Mouse (Mus musculus): Measurements from ENCODE around the gene Gm47985.
"Not testable (repeated sequence)": the region's sequence is repeated elsewhere in the genome, so short reads cannot be mapped to it uniquely, and the experiment has no call there.

The Gm47985 gene

DNA sequence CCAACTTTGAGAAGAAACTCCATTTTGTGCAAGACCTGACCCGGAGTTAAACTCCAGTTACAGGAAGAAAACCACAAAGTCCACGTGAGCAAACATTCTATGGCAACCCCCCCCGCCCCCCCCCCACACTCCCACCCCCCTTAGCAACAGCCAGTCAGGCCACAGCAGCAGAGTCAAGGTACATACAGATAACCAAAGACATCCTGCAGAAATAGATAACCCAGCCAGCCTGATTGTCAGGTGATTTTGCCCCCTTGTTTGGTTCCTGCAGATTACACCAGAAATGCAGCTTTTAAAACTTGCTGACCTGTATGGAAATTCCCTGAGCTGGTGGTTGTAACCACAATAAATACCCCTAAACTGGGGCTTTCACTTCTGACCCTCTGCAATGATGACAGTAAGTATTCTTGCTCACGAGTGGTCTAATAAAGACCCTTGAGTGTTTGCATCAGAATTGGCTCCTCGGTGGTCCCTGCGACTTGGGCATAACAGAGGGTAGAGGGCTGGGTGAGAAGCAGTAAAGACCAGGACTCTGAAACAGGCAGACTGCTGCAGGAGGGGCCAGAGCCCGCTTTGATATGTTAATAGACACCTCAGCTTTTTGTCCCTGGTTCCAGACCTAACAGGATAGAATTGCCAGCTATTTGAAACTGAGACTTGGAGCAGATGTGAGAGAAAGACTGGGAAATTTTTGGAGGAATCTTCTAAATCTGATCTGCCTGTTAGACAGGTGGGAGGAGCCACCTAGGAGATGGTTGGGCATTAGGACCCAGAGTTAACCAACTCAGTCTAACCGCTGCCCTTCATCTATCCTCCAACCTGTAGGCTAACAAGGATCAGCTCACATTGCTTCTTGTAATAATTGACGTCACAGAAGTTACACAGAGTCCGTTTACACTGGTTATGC is 5.1 kb upstream of the Gm47985 start:
- DNase-seq (ENCODE audit: low spot score in 2 of 2): no peak

DNA sequence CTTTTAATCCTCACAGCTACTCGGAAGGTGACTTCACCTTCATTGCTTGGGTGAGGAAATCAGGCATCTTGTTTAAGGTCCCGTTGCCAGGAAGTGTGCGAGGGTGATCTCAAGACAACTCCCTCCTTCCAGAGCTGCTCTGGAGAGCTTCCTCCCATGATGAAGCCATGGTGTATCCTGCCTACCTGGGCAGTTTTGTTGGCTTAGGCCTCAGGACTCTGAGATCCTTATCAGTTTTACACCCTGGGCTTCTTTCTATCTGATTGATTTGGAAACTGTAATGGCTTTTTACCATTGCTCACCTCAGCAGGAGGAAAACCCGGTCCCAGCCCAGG is 4.4 kb upstream of the Gm47985 start:
- DNase-seq (ENCODE audit: low spot score in 2 of 2): no peak

DNA sequence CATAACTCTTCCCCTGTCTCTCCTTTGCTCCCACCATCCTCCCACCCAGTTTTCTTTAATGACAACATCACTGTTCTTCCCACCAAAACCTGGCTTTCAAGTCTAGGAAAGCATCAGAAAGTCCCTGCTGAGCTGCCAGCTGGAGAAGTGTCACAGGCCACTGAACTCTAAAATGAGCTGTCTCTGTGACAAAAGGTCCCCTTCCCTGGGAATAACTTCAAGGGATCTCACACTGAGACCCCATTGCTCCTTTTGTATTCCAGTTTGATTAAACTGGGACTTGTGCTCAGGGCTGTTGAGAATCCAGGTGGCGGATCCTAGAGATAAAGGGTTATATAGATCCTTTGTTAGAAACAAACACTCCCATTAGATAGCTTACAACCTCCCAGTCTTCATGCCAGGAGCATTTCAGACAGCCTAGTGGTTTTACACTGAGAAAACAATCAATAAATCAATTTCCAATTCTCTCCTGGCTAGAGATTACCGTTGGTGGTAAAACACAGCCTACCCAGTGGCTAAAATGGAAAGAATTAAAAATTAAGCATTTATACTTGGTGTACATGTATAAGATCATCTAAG is 3.7 kb upstream of the Gm47985 start:
- no peak for DNase-seq (ENCODE audit: low spot score in 2 of 2)

DNA sequence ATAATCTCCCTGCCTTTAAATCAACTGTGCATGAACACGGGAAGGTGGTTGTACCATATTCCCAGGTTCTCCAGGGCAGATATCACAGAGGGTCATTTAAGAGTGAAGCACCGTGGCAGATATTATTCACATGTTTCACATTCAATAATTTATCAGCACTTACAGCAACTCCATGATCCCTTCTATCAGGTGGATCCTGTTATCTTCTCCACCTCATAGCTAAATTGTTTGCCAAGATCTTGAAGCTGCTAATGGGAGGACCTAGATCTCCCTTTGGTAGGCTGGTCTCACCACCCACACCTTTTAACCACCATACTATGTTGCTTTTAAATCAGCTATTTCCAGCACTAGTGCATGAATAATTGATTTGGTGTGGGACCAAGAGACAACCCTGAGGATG is 2.2 kb upstream of the Gm47985 start:
- DNase-seq (ENCODE audit: low spot score in 2 of 2): no peak

DNA sequence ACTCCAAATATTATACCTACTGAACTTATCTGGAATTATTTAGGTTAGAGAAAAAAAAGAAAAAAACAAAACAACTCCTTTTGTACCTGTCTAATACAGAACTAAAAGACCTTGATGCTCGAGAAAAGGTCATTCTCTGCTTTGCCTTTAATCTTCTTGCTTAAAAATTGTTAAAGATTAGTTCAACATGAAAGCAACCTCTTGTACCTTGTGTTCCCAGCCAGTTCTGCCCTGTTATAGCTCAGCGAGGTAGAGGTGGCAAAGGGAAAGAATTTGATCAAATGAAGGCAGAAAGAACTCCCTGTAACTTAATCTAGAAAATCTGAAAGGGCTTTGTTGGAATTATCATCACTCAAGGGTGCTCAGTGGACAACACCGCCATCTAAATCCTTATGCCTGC is 3.8 kb downstream of the Gm47985 start:
- DNase-seq (ENCODE audit: low spot score in 2 of 2): not testable (repeated sequence)

DNA sequence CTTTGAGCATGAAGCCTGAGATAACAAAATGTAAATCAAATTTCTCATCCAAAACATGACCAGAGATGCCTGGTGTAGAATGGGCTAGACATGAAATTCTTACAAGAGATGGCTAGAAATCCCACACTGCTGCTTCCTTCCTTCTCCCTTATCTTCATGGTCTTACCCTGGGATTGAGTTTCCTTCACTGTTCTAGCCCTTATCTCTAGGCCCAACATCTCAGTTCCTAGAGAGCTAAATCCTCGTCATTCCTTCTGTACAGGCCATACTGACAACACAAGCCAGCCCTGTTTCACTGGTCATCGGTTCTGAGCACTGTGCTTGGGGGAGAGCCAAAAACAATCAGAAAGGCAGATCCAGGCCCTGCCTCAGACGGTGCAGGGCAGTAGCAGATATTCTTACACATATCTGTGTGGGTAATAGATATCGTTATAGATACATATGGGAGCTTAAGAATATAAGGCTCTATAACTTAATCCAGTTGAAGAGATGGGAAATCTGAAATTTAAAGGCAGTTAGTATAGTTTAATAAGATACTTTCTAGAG is 4.6 kb downstream of the Gm47985 start:
- DNase-seq (ENCODE audit: low spot score in 2 of 2): not testable (repeated sequence)

DNA sequence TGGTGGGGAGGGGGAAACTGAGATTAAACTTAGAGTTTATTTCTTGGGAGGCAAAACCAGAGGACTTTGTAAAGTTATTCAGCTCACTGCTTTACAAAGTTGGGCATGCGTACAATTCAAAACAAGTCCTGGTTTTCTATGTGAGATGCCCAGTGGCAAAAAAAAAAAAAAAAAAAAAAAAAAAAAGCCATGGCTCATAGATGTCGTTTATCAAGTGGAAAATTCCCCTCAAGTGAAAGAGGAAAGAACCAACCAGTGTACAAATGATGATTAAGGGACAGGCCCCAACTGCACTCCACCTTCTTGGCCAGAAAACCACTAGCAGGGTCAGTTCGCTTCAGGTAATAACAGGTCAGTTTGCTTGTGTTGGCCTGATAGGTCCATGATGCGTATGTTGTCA is 6.1 kb downstream of the Gm47985 start:
- DNase-seq (ENCODE audit: low spot score in 2 of 2): no peak

DNA sequence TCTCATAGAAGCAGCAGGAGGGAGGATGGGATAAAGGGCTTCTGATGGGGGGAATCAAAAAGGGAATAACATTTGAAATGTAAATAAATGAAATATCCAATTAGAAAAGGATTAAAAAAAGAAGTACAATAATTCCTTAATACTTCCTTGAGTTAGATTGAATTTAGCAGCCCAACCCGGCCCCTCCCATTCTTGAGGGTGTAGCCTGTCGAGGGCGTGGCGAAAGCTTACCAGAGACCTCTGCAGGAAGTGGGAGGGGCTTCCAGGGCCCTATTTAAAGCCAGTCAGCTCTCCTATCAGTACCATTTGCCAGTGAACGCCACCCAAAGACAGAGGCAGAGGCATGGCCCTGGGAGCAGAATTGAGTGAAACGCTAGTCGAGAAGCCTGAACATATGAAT is 9.7 kb downstream of the Gm47985 start, which contains the start of gene Gm8947:
Gene Gm8947 (plus strand): TSS at position 302 of the 400 bp plus-strand sequence.
- DNase-seq (ENCODE audit: low spot score in 2 of 2): not testable (repeated sequence)

DNA sequence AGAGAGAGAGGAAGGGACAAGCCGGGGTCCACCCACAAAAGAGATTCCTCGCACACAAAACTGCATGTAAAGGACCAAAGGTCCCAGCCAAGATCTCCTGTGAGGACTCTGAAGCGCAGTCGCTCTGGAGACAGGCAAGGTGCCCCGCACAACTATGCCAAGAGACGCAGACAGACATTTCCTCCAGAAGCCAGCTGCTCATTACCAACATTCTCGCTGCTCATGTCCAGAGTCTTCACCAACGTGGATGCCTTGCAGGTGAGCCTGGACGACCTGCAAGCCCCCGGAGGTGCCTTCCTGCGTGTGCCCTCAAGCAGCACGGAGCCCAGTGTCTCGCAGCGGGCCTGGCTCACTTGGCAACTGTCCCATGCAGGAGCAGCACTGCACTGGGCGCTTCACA is 10.4 kb downstream of the Gm47985 start:
- not testable (repeated sequence) for DNase-seq (ENCODE audit: low spot score in 2 of 2)

DNA sequence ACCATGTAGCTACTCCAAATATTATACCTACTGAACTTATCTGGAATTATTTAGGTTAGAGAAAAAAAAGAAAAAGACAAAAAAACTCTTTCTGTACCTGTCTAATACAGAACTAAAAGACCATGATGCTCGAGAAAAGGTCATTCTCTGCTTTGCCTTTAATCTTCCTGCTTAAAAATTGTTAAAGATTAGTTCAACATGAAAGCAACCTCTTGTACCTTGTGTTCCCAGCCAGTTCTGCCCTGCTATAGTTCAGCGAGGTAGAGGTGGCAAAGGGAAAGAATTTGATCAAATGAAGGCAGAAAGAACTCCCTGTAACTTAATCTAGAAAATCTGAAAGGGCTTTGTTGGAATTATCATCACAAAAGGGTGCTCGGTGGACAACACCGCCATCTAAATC is 13.6 kb downstream of the Gm47985 start:
- DNase-seq (ENCODE audit: low spot score in 2 of 2): not testable (repeated sequence)

DNA sequence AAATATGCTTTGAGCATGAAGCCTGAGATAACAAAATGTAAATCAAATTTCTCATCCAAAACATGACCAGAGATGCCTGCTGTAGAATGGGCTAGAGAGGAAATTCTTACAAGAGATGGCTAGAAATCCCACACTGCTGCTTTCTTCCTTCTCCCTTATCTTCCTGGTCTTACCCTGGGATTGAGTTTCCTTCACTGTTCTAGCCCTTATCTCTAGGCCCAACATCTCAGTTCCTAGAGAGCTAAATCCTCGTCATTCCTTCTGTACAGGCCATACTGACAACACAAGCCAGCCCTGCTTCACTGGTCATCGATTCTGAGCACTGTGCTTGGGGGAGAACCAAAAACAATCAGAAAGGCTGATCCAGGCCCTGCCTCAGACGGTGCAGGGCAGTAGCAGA is 14.4 kb downstream of the Gm47985 start:
- DNase-seq (ENCODE audit: low spot score in 2 of 2): not testable (repeated sequence)

DNA sequence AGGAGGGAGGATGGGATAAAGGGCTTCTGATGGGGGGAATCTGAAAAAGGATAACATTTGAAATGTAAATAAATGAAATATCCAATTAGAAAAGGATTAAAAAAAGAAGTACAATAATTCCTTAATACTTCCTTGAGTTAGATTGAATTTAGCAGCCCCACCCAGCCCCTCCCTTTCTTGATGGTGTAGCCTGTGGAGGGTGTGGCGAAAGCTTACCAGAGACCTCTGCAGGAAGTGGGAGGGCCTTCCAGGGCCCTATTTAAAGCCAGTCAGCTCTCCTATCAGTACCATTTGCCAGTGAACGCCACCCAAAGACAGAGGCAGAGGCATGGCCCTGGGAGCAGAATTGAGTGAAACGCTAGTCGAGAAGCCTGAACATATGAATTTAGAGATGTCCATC is 15.8 kb downstream of the Gm47985 start, which contains the start of gene Gm47995:
Gene Gm47995 (plus strand): TSS at position 329 of the 400 bp plus-strand sequence.
- DNase-seq (ENCODE audit: low spot score in 2 of 2): not testable (repeated sequence)

DNA sequence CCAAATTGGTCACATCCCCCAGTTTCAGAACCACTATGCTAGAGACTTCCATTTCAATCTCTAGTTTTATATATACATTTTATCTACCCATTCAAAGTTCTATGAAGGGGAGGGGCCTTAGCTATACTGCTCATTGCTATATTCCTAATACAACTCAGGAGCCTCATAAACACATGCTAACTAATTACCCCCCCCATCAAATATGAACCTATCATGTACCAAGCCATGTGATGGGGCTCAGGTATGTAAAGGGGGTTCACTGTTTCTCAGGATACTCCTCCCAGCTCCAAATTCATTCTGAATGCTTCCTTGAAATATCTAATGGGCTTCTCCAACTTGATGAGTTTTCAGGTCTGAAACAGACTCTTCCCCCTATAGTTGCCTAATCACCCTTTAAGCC is 18.3 kb downstream of the Gm47985 start:
- DNase-seq (ENCODE audit: low spot score in 2 of 2): not testable (repeated sequence)

DNA sequence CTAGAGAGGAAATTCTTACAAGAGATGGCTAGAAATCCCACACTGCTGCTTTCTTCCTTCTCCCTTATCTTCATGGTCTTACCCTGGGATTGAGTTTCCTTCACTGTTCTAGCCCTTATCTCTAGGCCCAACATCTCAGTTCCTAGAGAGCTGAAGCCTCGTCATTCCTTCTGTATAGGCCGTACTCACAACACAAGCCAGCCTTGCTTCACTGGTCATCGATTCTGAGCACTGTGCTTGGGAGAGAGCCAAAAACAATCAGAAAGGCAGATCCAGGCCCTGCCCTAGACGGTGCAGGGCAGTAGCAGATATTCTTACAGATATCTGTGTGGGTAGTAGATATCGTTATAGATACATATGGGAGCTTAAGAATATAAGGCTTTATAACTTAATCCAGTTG is 20.4 kb downstream of the Gm47985 start:
- DNase-seq (ENCODE audit: low spot score in 2 of 2): not testable (repeated sequence)

DNA sequence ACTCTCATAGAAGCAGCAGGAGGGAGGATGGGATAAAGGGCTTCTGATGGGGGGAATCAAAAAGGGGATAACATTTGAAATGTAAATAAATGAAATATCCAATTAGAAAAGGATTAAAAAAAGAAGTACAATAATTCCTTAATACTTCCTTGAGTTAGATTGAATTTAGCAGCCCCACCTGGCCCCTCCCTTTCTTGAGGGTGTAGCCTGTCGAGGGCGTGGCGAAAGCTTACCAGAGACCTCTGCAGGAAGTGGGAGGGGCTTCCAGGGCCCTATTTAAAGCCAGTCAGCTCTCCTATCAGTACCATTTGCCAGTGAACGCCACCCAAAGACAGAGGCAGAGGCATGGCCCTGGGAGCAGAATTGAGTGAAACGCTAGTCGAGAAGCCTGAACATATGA is 21.5 kb downstream of the Gm47985 start, which contains the start of gene 3110040M04Rik:
Gene 3110040M04Rik (plus strand): TSS at position 304 of the 400 bp plus-strand sequence.
- DNase-seq (ENCODE audit: low spot score in 2 of 2): not testable (repeated sequence)

DNA sequence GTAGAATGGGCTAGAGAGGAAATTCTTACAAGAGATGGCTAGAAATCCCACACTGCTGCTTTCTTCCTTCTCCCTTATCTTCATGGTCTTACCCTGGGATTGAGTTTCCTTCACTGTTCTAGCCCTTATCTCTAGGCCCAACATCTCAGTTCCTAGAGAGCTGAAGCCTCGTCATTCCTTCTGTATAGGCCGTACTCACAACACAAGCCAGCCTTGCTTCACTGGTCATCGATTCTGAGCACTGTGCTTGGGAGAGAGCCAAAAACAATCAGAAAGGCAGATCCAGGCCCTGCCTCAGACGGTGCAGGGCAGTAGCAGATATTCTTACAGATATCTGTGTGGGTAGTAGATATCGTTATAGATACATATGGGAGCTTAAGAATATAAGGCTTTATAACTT is 26.2 kb downstream of the Gm47985 start:
- not testable (repeated sequence) for DNase-seq (ENCODE audit: low spot score in 2 of 2)

DNA sequence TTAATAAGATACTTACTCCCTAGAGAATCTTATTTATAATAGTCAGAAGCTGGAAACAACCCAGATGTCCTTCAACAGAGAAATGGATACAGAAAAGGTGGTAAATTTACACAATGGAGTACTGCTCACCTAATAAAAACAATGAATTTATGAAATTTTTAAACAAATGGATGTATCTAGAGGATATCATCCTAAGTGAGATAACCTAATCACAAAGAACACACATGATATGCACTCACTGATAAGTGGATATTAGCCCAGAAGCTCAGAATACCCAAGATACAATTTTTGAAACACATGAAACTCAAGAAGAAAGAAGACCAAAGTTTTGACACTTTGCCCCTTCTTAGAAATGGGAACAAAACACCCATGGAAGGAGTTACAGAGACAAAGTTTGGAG is 26.6 kb downstream of the Gm47985 start:
- DNase-seq (ENCODE audit: low spot score in 2 of 2): not testable (repeated sequence)

DNA sequence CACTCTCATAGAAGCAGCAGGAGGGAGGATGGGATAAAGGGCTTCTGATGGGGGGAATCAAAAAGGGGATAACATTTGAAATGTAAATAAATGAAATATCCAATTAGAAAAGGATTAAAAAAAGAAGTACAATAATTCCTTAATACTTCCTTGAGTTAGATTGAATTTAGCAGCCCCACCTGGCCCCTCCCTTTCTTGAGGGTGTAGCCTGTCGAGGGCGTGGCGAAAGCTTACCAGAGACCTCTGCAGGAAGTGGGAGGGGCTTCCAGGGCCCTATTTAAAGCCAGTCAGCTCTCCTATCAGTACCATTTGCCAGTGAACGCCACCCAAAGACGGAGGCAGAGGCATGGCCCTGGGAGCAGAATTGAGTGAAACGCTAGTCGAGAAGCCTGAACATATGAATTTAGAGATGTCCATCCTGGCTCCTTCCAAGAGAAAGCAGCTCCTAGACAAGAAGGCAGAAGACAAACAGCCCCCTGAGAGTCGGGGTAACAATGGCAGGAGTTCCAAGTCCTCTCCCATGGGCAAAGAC is 27.6 kb downstream of the Gm47985 start, which contains the start of gene Gm47996:
Gene Gm47996 (plus strand): TSS at position 308 of the 532 bp plus-strand sequence.
- DNase-seq (ENCODE audit: low spot score in 2 of 2): not testable (repeated sequence)

DNA sequence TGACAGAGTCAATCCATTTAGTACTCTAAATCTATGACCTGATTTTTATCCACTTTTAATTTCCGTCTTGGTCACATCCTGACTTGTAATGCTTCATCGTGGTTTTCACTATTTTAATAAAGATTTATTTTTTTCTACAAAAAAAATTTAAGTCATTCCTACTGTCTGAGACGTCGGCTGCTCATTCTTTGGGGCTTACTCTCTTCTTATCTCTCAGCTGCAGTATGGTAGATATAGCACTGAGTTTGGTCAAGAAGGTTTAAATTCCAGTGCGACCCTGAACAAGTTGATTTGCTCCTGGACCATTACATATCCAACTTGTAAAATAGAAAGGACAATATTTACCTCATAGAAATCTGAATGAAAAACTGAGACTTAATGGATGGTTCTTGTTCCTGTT is 29.3 kb downstream of the Gm47985 start:
- not testable (repeated sequence) for DNase-seq (ENCODE audit: low spot score in 2 of 2)

DNA sequence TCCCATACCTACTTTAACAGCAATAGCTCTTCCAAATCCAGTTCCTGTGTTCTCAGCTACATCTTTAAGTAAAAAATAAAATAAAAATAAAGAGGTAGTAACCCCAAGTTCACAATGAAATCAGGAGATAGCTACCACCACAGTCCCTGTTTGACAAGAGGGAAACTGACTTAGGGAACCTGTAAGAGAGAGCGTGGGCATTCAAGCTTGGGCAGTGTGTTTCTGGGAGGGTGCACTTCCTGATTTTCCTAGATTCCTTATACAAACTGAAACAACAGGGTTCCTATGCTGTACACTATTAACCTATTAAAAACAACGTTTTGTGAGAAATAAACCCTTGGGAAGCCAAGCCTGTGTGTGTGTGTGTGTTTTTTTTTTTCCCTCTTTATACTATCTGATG is 32.5 kb downstream of the Gm47985 start:
- DNase-seq (ENCODE audit: low spot score in 2 of 2): no peak

DNA sequence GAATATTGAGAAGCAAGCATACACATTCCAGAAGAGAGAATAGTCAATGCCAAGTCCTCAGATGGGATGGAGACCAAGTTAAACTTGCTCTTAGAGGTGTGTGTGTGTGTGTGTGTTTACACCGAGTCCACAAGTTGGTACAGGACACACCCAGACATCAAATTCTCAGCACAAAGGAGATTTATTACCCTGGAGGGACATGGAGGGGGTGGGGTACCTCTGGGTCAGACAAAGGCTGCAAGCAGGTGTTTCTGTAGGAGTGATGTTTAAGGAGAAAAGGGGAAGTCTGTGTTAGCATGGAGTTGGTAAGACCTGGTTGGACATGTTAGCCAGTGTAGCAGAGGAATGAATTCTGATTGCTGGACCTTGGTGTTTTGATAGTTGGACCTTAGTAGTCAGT is 33.6 kb downstream of the Gm47985 start:
- no peak for DNase-seq (ENCODE audit: low spot score in 2 of 2)

DNA sequence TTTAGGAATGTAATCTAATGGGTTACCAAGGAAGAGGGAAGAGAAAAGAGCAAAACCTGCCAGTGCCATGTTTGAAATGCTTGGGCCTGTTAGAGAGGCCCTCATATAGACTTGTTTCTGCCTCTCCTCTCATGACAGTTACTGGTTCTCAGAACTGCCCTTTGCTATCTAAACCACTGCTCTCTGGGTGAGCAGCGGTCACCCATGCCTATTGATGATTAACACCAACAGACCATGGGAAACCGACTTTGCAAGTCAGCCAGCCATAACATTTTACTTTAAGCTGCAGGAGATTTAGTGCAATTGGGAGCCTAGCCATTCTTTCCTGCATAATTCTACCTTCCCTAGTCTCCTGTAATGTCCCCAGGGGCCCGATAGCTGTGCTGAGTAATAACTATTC is 34.1 kb downstream of the Gm47985 start:
- DNase-seq (ENCODE audit: low spot score in 2 of 2): no peak

Measured in frontal cortex, postnatal 10 days (tissue).